Mouse (Mus musculus) myocyte (in vitro differentiated cells): ENCODE measurements around the gene Zfp13.

Experiments
- CEBPB ChIP-seq: IDR thresholded peaks from 2 replicates; pipeline ENCODE4 v1.6.1; 2011; ENCODE audit warnings: mild to moderate bottlenecking, moderate library complexity; ENCODE audit not compliant: poor library complexity, insufficient read depth, severe bottlenecking
- E2F4 ChIP-seq: IDR thresholded peaks from one replicate; pipeline ENCODE4 v1.6.1; 2011; ENCODE audit warnings: mild to moderate bottlenecking, control low read depth, moderate library complexity; ENCODE audit not compliant: insufficient read depth
- MAX ChIP-seq: IDR thresholded peaks from one replicate; pipeline ENCODE4 v1.6.1; 2011; ENCODE audit warnings: low read depth, mild to moderate bottlenecking, control low read depth
- MYOD1 ChIP-seq, 3 experiments: IDR thresholded peaks; one replicate each; pipeline ENCODE4 v1.6.1; 2011; ENCODE audit warnings: control low read depth in 2 of 3, low read depth in 2 of 3, mild to moderate bottlenecking in 2 of 3, moderate library complexity in 1 of 3; ENCODE audit not compliant: insufficient read length in 2 of 3, control insufficient read depth in 1 of 3
- MYOG ChIP-seq, 3 experiments: IDR thresholded peaks; one replicate each; pipeline ENCODE4 v1.6.1; 2011; ENCODE audit warnings: control low read depth in 2 of 3, low read depth in 2 of 3, mild to moderate bottlenecking in 2 of 3; ENCODE audit not compliant: insufficient read length in 2 of 3, control insufficient read depth in 1 of 3, insufficient read depth in 1 of 3
- POLR2A ChIP-seq: IDR thresholded peaks from one replicate; pipeline ENCODE4 v1.6.1; 2011; ENCODE audit warnings: low read depth, mild to moderate bottlenecking, control low read depth, moderate library complexity; ENCODE audit not compliant: insufficient read length
- POLR2AphosphoS2 ChIP-seq: IDR thresholded peaks from one replicate; pipeline ENCODE4 v1.6.1; 2011; ENCODE audit warnings: low read depth, control low read depth; ENCODE audit not compliant: insufficient read length
- REST ChIP-seq: IDR thresholded peaks from one replicate; pipeline ENCODE4 v1.6.1; 2011; ENCODE audit warnings: mild to moderate bottlenecking, control low read depth, moderate library complexity; ENCODE audit not compliant: insufficient read depth, insufficient read length
- SRF ChIP-seq: IDR thresholded peaks from one replicate; pipeline ENCODE4 v1.6.1; 2011; ENCODE audit warnings: low read depth; ENCODE audit not compliant: control insufficient read depth, insufficient read length
- TCF12 ChIP-seq: IDR thresholded peaks from one replicate; pipeline ENCODE4 v1.6.1; 2011; ENCODE audit warnings: mild to moderate bottlenecking, control low read depth; ENCODE audit not compliant: poor library complexity, insufficient read depth, severe bottlenecking
- TCF3 ChIP-seq: IDR thresholded peaks from one replicate; pipeline ENCODE4 v1.6.1; 2011; ENCODE audit warnings: low read depth, control low read depth; ENCODE audit not compliant: insufficient read length
- USF1 ChIP-seq: IDR thresholded peaks from one replicate; pipeline ENCODE4 v1.6.1; 2011; ENCODE audit warnings: low read depth, mild to moderate bottlenecking, control low read depth, moderate library complexity

- TF ChIP-seq CEBPB (no peak), POLR2A (no peak), TCF12 (no peak), TCF3 (no peak), POLR2AphosphoS2 (no peak), MAX (no peak), USF1 (no peak), MYOD1 (IDR thresholded peaks at IDR 0.05; ENCODE audit: control insufficient read depth in 1 of 3, insufficient read length in 2 of 3, low read depth in 2 of 3) (no peak), MYOG (IDR thresholded peaks at IDR 0.05; ENCODE audit: control insufficient read depth in 1 of 3, insufficient read depth in 1 of 3, insufficient read length in 2 of 3, low read depth in 2 of 3) (no peak), E2F4 (no peak), REST (no peak), SRF (no peak)
Observed at GRCm38 (mm10) chr17:23539608-23540007, 59.7 kb downstream of the Zfp13 start.
